Mouse (Mus musculus) MEL (cell line): ENCODE results near the gene Ergic3. TPM values are rescaled to one million over a fixed set of nuclear protein-coding genes. Genes with fewer than 3 reads are reported as not detected.
A peak's percentile ranks its signal among the peaks of the same experiment; 100 is the strongest.

Source experiments
- DNase-seq: peaks from one replicate; pipeline ENCODE4 v3.0.0; 2011; ENCODE audit warnings: low read depth, low spot score
- H3K27ac ChIP-seq: 2 replicates; pipeline ENCODE4 v1.5.1; 2012; ENCODE audit warnings: low read depth, mild to moderate bottlenecking, control low read depth, low read length, moderate library complexity; ENCODE audit not compliant: control insufficient read depth
- H3K27me3 ChIP-seq, 2 experiments: fragments of 150-350 bp in 1 of 2; sonication (generic) in 1 of 2; 2 replicates each; pipeline ENCODE4 v1.6.1; 2012; ENCODE audit warnings: low read length in 2 of 2, mild to moderate bottlenecking in 2 of 2, improper control_type of control experiment in 1 of 2, moderate library complexity in 1 of 2; ENCODE audit not compliant: insufficient read depth in 2 of 2, control insufficient read depth in 1 of 2
- H3K36me3 ChIP-seq, 2 experiments: 2 replicates each; pipeline ENCODE4 v1.6.1; 2012 to 2014; ENCODE audit warnings: low read length in 2 of 2, improper control_type of control experiment in 1 of 2, inconsistent platforms in 1 of 2, mild to moderate bottlenecking in 1 of 2; ENCODE audit not compliant: insufficient read depth in 2 of 2, control insufficient read depth in 1 of 2
- H3K4me1 ChIP-seq, 2 experiments: fragments of 150-350 bp in 1 of 2; sonication (generic) in 1 of 2; 2 replicates each; pipeline ENCODE4 v1.6.1; 2012; ENCODE audit warnings: low read length in 2 of 2, improper control_type of control experiment in 1 of 2, mild to moderate bottlenecking in 1 of 2; ENCODE audit not compliant: insufficient read depth in 2 of 2, control insufficient read depth in 1 of 2
- H3K4me3 ChIP-seq, 2 experiments: fragments of 150-350 bp in 1 of 2; sonication (generic) in 1 of 2; 2 replicates each; pipeline ENCODE4 v1.5.1; 2012; ENCODE audit warnings: low read depth in 2 of 2, low read length in 2 of 2, mild to moderate bottlenecking in 2 of 2, moderate library complexity in 2 of 2, control low read depth in 1 of 2, improper control_type of control experiment in 1 of 2; ENCODE audit not compliant: control insufficient read depth in 1 of 2, insufficient read depth in 1 of 2
- H3K79me2 ChIP-seq: 2 replicates; pipeline ENCODE4 v1.6.1; 2012; ENCODE audit warnings: mild to moderate bottlenecking, low read length, moderate library complexity; ENCODE audit not compliant: control insufficient read depth, poor library complexity, insufficient read depth
- H3K9ac ChIP-seq: 2 replicates; pipeline ENCODE4 v1.6.1; 2012; ENCODE audit warnings: low read depth, mild to moderate bottlenecking, control low read depth, low read length, moderate library complexity; ENCODE audit not compliant: control insufficient read depth, poor library complexity, severe bottlenecking
- H3K9me3 ChIP-seq: fragments of 150-350 bp; sonication (generic); replicated peaks from 2 replicates; pipeline ENCODE4 v1.6.1; 2012; ENCODE audit warnings: mild to moderate bottlenecking, low read length, improper control_type of control experiment, moderate library complexity; ENCODE audit not compliant: insufficient read depth
- BHLHE40 ChIP-seq: IDR thresholded peaks from 2 replicates; pipeline ENCODE4 v1.6.1; 2012; ENCODE audit warnings: low read depth, mild to moderate bottlenecking, inconsistent platforms, low read length, improper control_type of control experiment, borderline replicate concordance
- CHD1 ChIP-seq: IDR thresholded peaks from 2 replicates; pipeline ENCODE4 v1.6.1; 2012; ENCODE audit warnings: low read depth, mild to moderate bottlenecking, inconsistent platforms, low read length, improper control_type of control experiment
- CTCF ChIP-seq, 3 experiments: IDR thresholded peaks in 2 of 3; conservative IDR thresholded peaks in 1 of 3; 2 replicates each; pipeline ENCODE4 v1.5.1; 2011 to 2012; ENCODE audit warnings: low read length in 3 of 3, low read depth in 2 of 3, mild to moderate bottlenecking in 2 of 3, improper control_type of control experiment in 1 of 3, inconsistent platforms in 1 of 3, mixed read lengths in 1 of 3, moderate library complexity in 1 of 3; ENCODE audit not compliant: control insufficient read depth in 1 of 3, insufficient read depth in 1 of 3, poor library complexity in 1 of 3, severe bottlenecking in 1 of 3
- E2F4 ChIP-seq: IDR thresholded peaks from 2 replicates; pipeline ENCODE4 v1.6.1; 2011; ENCODE audit warnings: low read depth, low read length, improper control_type of control experiment, borderline replicate concordance
- EP300 ChIP-seq, 2 experiments: IDR thresholded peaks; 2 replicates each; pipeline ENCODE4 v1.6.1; 2011; ENCODE audit warnings: improper control_type of control experiment in 2 of 2, low read length in 2 of 2, low read depth in 1 of 2, mild to moderate bottlenecking in 1 of 2
- ETS1 ChIP-seq: IDR thresholded peaks from 2 replicates; pipeline ENCODE4 v1.6.1; 2012; ENCODE audit warnings: low read depth, mild to moderate bottlenecking, inconsistent platforms, low read length, improper control_type of control experiment, moderate library complexity
- GATA1 ChIP-seq: IDR thresholded peaks from 2 replicates; pipeline ENCODE4 v1.6.1; 2011; ENCODE audit warnings: low read depth, low read length, improper control_type of control experiment
- HCFC1 ChIP-seq: IDR thresholded peaks from 2 replicates; pipeline ENCODE4 v1.6.1; 2012; ENCODE audit warnings: low read depth, mild to moderate bottlenecking, inconsistent platforms, low read length, improper control_type of control experiment, moderate library complexity
- MAX ChIP-seq: IDR thresholded peaks from 2 replicates; pipeline ENCODE4 v1.6.1; 2011; ENCODE audit warnings: low read length, improper control_type of control experiment
- MAZ ChIP-seq: IDR thresholded peaks from 2 replicates; pipeline ENCODE4 v1.6.1; 2012; ENCODE audit warnings: low read depth, mild to moderate bottlenecking, inconsistent platforms, low read length, improper control_type of control experiment
- MEF2A ChIP-seq: IDR thresholded peaks from 2 replicates; pipeline ENCODE4 v1.6.1; 2014; ENCODE audit warnings: low read depth, mild to moderate bottlenecking, inconsistent platforms, low read length, improper control_type of control experiment; ENCODE audit not compliant: poor library complexity, insufficient replicate concordance, severe bottlenecking; ENCODE audit errors: extremely low read depth
- MXI1 ChIP-seq: IDR thresholded peaks from 2 replicates; pipeline ENCODE4 v1.6.1; 2011; ENCODE audit warnings: mild to moderate bottlenecking, low read depth, low read length, improper control_type of control experiment
- MYB ChIP-seq: IDR thresholded peaks from 2 replicates; pipeline ENCODE4 v1.6.1; 2011; ENCODE audit warnings: mild to moderate bottlenecking, low read depth, low read length, improper control_type of control experiment
- MYC ChIP-seq: IDR thresholded peaks from 2 replicates; pipeline ENCODE4 v1.6.1; 2011; ENCODE audit warnings: low read depth, mild to moderate bottlenecking, low read length, improper control_type of control experiment, moderate library complexity
- NELFE ChIP-seq: IDR thresholded peaks from 2 replicates; pipeline ENCODE4 v1.6.1; 2011; ENCODE audit warnings: low read depth, low read length, improper control_type of control experiment
- POLR2A ChIP-seq, 2 experiments: IDR thresholded peaks; 2 replicates each; pipeline ENCODE4 v1.6.1; 2011 to 2012; ENCODE audit warnings: low read length in 2 of 2, mild to moderate bottlenecking in 2 of 2, control low read depth in 1 of 2, improper control_type of control experiment in 1 of 2, low read depth in 1 of 2, moderate library complexity in 1 of 2; ENCODE audit not compliant: control insufficient read depth in 1 of 2, insufficient read depth in 1 of 2, poor library complexity in 1 of 2
- POLR2AphosphoS2 ChIP-seq: IDR thresholded peaks from 2 replicates; pipeline ENCODE4 v1.6.1; 2011; ENCODE audit warnings: low read length, improper control_type of control experiment
- POLR2AphosphoS5 ChIP-seq: IDR thresholded peaks from 2 replicates; pipeline ENCODE4 v1.6.1; 2012; ENCODE audit warnings: low read depth, borderline replicate concordance, mild to moderate bottlenecking, inconsistent platforms, low read length, moderate library complexity, mixed read lengths
- RAD21 ChIP-seq: IDR thresholded peaks from 2 replicates; pipeline ENCODE4 v1.6.1; 2011; ENCODE audit warnings: mild to moderate bottlenecking, low read depth, low read length, improper control_type of control experiment
- RCOR1 ChIP-seq: IDR thresholded peaks from 2 replicates; pipeline ENCODE4 v1.6.1; 2012; ENCODE audit warnings: low read depth, mild to moderate bottlenecking, inconsistent platforms, low read length, improper control_type of control experiment
- SMC3 ChIP-seq: IDR thresholded peaks from 2 replicates; pipeline ENCODE4 v1.6.1; 2011; ENCODE audit warnings: low read depth, low read length, improper control_type of control experiment
- TAL1 ChIP-seq: IDR thresholded peaks from 2 replicates; pipeline ENCODE4 v1.6.1; 2012; ENCODE audit warnings: mild to moderate bottlenecking, inconsistent platforms, low read length, moderate library complexity, mixed read lengths
- TBP ChIP-seq: IDR thresholded peaks from 2 replicates; pipeline ENCODE4 v1.8.0; 2011; ENCODE audit warnings: low read depth, low read length, improper control_type of control experiment
- TCF12 ChIP-seq: IDR thresholded peaks from 2 replicates; pipeline ENCODE4 v1.6.1; 2014; ENCODE audit warnings: low read depth, mild to moderate bottlenecking, inconsistent platforms, low read length, improper control_type of control experiment, moderate library complexity
- UBTF ChIP-seq: IDR thresholded peaks from 2 replicates; pipeline ENCODE4 v1.6.1; 2012; ENCODE audit warnings: low read depth, mild to moderate bottlenecking, inconsistent platforms, low read length, improper control_type of control experiment, moderate library complexity, borderline replicate concordance; ENCODE audit not compliant: insufficient read depth
- ZC3H11A ChIP-seq: IDR thresholded peaks from 2 replicates; pipeline ENCODE4 v1.6.1; 2012; ENCODE audit warnings: low read depth, mild to moderate bottlenecking, inconsistent platforms, low read length, improper control_type of control experiment
- ZKSCAN1 ChIP-seq: IDR thresholded peaks from 2 replicates; pipeline ENCODE4 v1.6.1; 2012; ENCODE audit warnings: low read depth, mild to moderate bottlenecking, inconsistent platforms, low read length, improper control_type of control experiment, moderate library complexity
- ZMIZ1 ChIP-seq: IDR thresholded peaks from 2 replicates; pipeline ENCODE4 v1.6.1; 2012; ENCODE audit warnings: low read depth, mild to moderate bottlenecking, inconsistent platforms, low read length, improper control_type of control experiment, moderate library complexity
- polyA plus RNA-seq, 2 experiments: library from polyadenylated mRNA; stranded (reverse) in 1 of 2; unstranded in 1 of 2; fragments of >175 nt in 1 of 2; fragments of >200 nt in 1 of 2; gene quantifications; 2 replicates each; pipeline versions ENCODE4 v1.2.1 to v1.2.4; 2012; ENCODE audit warnings: low replicate concordance in 2 of 2, low read depth in 1 of 2; ENCODE audit not compliant: insufficient read length in 2 of 2, insufficient read depth in 1 of 2, missing spikeins in 1 of 2
- total RNA-seq: library from RNA; depleted of rRNA; stranded (reverse); fragments of 300-350 nt; gene quantifications from 2 replicates; pipeline ENCODE4 v1.2.3, GENCODE M21; 2012

Ergic3 gene
- total and polyA plus RNA-seq, 3 experiments = 86.9 to 168 TPM; not detected in 1

DNA sequence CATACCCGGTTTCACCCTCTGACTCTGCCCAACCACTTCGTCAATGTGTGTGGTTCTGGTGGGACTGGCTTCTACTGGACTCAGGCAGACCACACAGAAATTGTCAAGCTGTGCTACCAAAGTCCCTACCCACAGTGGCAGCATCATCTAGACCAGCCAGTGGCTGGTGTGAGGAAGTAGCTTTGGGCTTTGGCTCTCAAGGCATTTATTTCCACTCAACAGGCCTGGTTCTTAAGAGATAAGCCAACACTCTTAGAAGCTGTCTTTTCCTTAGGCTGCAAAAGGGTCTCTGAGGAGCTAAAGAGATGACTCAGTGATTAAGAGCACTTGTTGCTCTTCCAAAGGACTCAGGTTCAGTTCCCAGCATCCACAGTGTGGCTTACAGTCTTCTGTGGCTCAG, 13.9 kb downstream of the Ergic3 start:
- no peaks in the 10 kb centered on the region for H3K9me3 ChIP-seq
- peaks cover 0 to 20% of the 10 kb centered on the region in 2 experiments; a peak in 2 of 4 replicates for H3K36me3 ChIP-seq
- H3K4me3 ChIP-seq = peak overlapping the region in 1 of 2 experiments; percentile 2; a peak in 2 of 4 replicates
- TF ChIP-seq TCF12 (peak; percentile 65; the same call in 1 of the 2 replicates), TBP (peak; percentile 42), EP300 (IDR thresholded peaks at IDR 0.05; ENCODE audit: low read depth in 1 of 2, low read length in 2 of 2) (peak; percentile 67 to 74), MYC (peak; percentile 66), BHLHE40 (no peak), MYB (no peak), CTCF (IDR thresholded peaks at IDR 0.05 in 2 of 3, conservative IDR thresholded peaks at IDR 0.05 in 1 of 3; ENCODE audit: control insufficient read depth in 1 of 3, insufficient read depth in 1 of 3, low read depth in 2 of 3, low read length in 3 of 3, poor library complexity in 1 of 3, severe bottlenecking in 1 of 3) (no peak), ZMIZ1 (no peak), MXI1 (no peak; the same call in 1 of the 2 replicates), MAZ (no peak), MEF2A (no peak), TAL1 (peak; percentile 81), CHD1 (no peak), UBTF (no peak), E2F4 (no peak), NELFE (peak; percentile 42), ETS1 (peak; percentile 63), MAX (peak; percentile 10; the same call in 1 of the 2 replicates), RAD21 (no peak; the same call in 1 of the 2 replicates), POLR2AphosphoS2 (no peak), GATA1 (peak; percentile 82), ZC3H11A (no peak), SMC3 (no peak), RCOR1 (0 out of 2 replicates have a peak, but pooled peaks have one; percentile 35), POLR2AphosphoS5 (no peak), HCFC1 (no peak), ZKSCAN1 (no peak), POLR2A (IDR thresholded peaks at IDR 0.05; ENCODE audit: control insufficient read depth in 1 of 2, insufficient read depth in 1 of 2, low read depth in 1 of 2, low read length in 2 of 2, poor library complexity in 1 of 2) (no peak)
- H3K79me2 ChIP-seq = no peaks in the 10 kb centered on the region
- no peaks in the 10 kb centered on the region for H3K27me3 ChIP-seq
- peak overlapping the region; percentile 78 for H3K27ac ChIP-seq
- peak overlapping the region; percentile 47 for H3K9ac ChIP-seq
- peak; percentile 90 for DNase-seq
- peaks cover 5 to 26% of the 10 kb centered on the region in 2 experiments for H3K4me1 ChIP-seq
